Mouse (Mus musculus) cerebellum, adult 9-10 months (tissue): Measurements from ENCODE around the gene Zfp212.
A peak's percentile ranks its signal among the peaks of the same experiment; 100 is the strongest.
"Not testable (repeated sequence)": the region's sequence is repeated elsewhere in the genome, so short reads cannot be mapped to it uniquely, and the experiment has no call there.

Experiments used
- DNase-seq: peaks from one replicate; pipeline ENCODE4 v3.0.0; 2022

Zfp212 gene

GRCm38 (mm10) chr6:47943021-47943691 lies 22.9 kb downstream of the Zfp212 start:
- peak; percentile 65 for DNase-seq

DNA sequence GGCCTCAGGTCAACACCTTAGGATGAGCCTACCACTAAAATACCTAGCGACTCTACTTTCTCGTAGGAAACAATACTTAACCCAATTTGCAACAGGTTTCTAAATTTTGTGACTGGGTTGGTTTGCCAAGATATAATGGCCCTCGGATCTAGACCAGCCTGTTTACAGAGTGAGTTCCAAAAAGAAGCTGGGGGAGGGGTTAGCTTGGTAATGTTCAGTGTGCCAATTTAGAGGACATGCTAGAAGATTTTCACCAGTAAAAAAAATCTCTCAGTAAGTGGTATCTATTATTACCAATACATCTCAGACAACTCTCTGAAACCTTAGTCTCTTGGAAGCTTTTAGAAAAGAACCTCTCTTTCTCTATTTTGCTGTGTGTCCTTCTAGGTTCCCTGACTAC lies 23.4 kb downstream of the Zfp212 start:
- DNase-seq: no peak

- no peak for DNase-seq
Measured at GRCm38 (mm10) chr6:47947388-47947787, 27.1 kb downstream of the Zfp212 start.

DNA sequence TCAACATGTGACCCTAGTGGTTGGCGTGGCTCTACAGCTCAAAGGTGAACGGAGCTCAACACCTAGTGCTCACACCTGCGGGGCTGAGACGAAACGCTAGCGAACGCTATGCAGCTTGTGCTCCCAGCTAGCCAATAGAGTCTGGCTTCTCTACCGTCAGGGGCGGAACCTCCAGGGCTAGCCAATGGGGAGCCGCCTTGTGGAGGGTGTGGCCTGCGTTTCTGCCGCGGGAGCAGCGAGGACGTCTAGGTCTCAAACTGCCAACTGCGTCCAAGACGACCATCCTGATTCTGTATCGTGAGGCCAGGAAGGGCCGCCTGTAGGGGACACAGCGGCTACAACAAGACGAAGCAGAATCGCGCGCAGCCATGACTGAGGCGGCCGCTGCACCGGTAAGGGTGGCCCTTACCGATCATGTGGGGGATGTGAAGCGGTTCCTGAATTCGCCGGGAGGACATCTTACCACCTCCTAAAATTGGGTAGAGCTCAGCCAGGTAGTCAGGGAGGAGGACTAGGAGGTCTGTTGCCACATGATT lies 33.0 kb downstream of the Zfp212 start, which contains the start of gene Zfp956:
Gene Zfp956, plus strand, starts transcription at position 200 of the 536 bp plus-strand sequence.
- DNase-seq: peak; percentile 97

DNA sequence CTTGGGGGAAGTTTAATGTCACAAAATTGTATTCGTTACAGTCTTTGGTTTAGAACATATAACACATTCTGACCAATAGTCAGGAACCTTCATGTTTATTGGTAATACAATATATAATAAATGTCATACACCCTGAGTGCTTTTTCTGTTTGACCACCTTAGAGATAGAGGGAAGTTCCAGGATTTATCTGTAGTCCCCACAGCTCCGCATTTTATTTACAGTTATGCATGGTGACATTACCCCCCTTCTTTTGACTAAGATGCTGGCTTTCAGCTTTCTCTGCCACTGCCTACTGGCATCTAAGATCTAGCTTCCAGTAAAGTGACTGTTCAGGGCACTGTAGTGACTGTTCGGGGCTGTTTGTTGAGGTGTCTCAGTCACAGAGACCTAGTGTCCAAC lies 34.1 kb downstream of the Zfp212 start:
- DNase-seq: no peak

DNA sequence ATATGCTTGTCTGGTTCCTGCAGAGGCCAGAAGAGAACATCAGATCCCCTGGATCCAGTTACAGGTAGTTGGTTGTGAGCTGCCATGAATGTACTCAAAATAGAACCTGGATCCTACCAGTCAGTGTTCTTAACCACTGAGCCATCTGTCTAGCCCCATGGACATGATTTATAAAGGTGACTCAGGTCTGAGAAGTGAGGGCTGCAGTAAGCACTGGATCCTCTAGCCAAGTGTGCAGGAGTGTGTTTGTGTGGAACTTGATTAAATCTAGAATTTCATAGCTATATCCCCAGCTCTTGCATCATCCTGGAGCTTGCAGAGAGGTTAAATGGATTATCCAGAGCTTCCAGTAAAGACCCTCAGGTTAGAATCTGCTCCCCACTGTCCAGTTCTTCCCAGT lies 37.5 kb downstream of the Zfp212 start:
- DNase-seq: no peak

DNA sequence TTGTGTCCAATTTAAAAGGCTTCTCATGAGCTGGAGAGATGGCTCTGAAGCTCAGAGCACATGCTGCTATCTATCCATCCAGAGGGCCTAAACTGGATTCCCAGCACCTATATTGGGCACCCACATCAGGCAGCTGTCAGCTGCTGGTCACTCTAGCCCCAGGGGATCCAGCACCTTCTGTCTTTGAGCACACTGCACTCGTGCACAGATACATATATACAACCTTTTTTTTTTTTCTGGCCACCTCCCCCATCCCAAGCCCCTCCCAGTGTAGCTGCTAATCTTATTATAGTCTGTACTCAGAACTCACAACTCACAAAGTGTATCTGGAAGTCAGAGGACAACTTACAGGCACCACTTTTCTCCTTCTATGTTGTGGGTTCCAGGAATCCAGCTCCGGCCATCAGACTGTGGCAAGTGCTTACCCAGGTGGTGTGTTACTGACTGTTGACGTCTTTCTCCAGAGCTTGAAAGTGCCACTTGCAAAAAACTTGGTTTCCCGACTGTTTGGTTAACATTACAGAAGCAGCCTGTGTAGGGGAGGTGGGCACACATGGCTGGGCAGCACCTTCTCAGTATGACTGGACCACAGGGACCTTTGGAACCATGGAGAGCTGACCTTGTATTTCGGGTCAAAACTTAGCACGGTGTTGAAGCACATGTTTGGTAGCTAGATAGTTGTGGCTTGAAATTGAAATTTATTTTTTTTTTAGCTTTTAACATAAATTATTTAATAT lies 40.6 kb downstream of the Zfp212 start:
- DNase-seq: no peak

GRCm38 (mm10) chr6:47963051-47963450 lies 42.8 kb downstream of the Zfp212 start:
- DNase-seq: no peak

- DNase-seq: not testable (repeated sequence)
Measured at GRCm38 (mm10) chr6:47968166-47968565, 47.9 kb downstream of the Zfp212 start.

DNA sequence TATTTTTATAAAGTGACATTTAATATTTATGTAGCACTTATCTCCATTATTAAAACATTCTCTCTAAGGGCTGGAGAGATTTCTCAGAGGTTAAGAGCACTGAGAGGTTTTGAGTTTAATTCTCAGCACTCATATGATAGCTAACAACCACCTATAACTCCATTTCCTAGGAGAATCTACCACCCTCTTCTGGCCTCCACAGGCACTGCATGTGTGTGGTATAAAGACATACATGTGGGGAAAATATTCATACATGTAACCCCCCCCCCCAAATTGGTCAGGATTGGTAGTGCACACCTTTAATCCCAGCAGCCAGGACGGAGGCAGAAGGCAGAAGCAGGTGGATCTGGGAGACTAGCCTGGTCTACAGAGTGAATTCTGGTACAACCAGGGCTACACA lies 54.3 kb downstream of the Zfp212 start:
- DNase-seq: no peak

- peak; percentile 87 for DNase-seq
Measured at GRCm38 (mm10) chr6:47978897-47979368, 58.7 kb downstream of the Zfp212 start.
